Mouse (Mus musculus): ENCODE measurements around the gene Armc7. TPM values are rescaled to one million over a fixed set of nuclear protein-coding genes. Genes with fewer than 3 reads are reported as not detected.
A peak's percentile ranks its signal among the peaks of the same experiment; 100 is the strongest.
"Not testable (repeated sequence)": the region's sequence is repeated elsewhere in the genome, so short reads cannot be mapped to it uniquely, and the experiment has no call there.

The Armc7 gene
- total RNA-seq, 2 experiments from 2014 or later = 1.4 TPM

DNA sequence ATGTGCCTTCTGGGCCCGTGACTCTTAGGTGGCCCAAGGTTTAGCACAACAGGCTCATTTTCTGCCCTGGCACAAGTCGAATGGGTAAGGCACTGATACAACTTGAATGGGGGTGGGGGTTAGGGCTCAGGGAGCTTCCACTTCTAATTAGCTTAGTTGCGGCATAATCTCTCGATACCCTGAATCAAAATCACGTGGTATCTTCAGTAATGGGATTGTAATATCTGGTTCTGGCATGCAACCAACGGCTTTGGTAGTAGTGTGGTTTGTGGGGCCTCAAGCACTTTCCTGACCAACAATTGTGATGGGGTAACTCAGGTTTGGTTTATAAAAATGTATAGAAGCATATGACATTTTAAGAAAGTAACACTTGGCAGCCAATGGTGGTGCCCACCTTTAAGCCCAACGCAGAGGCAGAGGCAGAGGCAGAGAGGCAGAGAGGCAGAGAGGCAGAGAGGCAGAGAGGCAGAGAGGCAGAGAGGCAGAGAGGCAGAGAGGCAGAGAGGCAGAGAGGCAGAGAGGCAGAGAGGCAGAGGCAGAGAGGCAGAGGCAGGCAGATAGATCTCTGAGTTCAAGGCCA is 23.1 kb upstream of the Armc7 start:
- intact Hi-C loops (cut with DNase I; ENCODE audit: low total_unique reads) = no loop called here

GRCm38 (mm10) chr11:115453306-115453705 is 22.2 kb upstream of the Armc7 start:
- DNase-seq = no peak
- intact Hi-C loops (cut with DNase I; ENCODE audit: low total_unique reads) = no loop called here

More for the DNA sequence above, 23.1 kb upstream of the Armc7 start:
- DNase-seq = no peak

DNA sequence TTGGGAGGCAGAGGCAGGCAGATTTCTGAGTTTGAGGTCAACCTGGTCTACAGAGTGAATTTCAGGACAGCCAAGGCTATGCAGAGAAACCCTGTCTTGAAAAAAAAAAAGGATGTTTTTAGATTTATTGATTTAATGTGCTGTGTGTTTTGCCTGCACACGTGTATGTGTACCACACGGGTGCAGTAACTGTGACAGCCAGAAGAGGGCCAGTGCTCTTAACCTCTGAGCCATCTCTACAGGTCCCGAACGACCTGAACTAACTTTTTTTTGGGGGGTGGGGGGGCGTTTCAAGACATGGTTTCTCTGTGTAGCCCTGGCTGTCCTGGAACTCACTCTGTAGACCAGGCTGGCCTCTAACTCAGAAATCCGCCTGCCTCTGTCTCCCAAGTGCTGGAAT is 20.6 kb upstream of the Armc7 start:
- DNase-seq; intact Hi-C loops (cut with DNase I; ENCODE audit: low total_unique reads): not testable (repeated sequence)

GRCm38 (mm10) chr11:115455619-115456018 is 19.8 kb upstream of the Armc7 start:
- no peak for DNase-seq
- intact Hi-C loops (cut with DNase I; ENCODE audit: low total_unique reads) = no loop called here

DNA sequence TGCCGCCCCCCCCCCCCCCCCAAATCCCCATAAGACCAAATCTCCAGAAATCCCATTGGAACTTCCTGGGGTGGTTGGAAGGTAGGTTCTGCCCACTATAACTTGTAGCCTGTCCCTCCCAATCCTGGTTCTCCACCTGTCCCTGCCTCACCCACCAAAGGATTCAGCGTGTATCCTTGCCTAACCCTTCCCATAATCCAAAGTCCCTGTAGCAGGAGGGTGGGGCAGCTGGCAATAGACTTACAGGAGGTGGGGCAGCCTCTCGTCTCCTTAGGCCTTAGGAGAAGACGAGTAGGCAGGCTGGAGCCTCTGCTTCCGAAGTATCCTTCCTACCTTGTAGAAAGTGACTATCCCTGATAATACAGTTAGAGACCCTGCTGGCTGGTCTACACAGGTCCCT is 19.3 kb upstream of the Armc7 start:
- no peak for DNase-seq

DNA sequence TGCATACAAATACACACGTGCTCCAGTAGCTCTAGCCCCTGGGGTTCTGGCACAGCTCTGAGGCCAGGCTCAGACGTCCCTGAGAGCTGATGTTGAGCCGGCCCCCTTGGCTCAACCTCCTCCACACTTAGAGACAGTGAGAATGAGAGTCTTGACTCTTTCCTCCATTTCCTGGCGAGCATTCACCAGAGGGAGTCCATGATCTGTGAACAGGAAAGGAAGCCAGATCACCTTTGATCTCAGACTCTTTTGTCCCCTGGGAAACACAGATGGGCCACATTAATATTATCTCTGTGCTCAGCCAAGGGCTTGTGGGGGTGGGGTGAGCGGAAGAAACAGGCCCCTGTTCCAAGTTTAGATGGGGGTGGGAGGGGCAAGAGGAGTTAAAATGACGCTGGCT is 18.1 kb upstream of the Armc7 start:
- intact Hi-C loops (cut with DNase I; ENCODE audit: low total_unique reads) = no loop called here
- DNase-seq = no peak

More for the DNA sequence above, 19.3 kb upstream of the Armc7 start:
- intact Hi-C loops (cut with DNase I; ENCODE audit: low total_unique reads) = no loop called here

DNA sequence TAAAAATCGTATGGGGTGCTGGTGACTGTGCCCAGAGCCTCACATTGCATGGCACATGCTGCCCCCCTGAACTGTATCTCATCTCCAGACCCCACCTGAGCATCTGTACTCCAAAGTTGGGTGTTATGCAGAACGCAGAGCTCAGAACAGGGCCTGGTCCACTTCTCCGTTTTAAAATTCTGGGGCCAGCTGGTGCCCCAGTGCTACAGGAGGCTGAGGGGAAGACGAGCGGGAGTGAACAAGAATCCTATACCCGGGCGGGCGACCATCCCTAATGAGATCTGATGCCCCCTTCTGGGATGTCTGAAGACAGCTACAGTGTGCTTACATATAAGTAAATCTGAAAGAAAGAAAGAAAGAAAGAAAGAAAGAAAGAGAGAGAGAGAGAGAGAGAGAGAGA is 14.5 kb upstream of the Armc7 start:
- DNase-seq = no peak
- intact Hi-C loops (cut with DNase I; ENCODE audit: low total_unique reads) = no loop called here

DNA sequence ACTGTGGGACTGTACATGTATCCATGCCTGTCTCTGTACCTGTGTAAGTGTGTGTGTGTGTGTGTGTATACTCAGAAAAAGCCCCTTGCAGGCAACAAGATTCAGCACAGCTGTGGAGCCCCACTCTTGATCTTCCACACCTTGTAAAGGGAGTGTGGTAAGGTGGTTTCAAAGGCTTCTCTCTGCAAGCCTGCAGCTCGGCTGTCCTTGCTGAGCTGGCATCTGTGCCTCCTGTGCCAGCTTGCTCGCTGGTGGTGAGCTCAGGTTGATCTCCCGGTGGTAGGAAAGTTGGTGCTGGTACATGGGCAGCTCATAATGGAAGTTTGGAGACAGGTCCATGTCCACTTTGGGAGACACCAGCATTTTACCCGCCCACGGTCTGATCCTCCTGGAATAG is 13.6 kb upstream of the Armc7 start:
- intact Hi-C loops (cut with DNase I; ENCODE audit: low total_unique reads) = no loop called here
- no peak for DNase-seq

- DNase-seq = no peak
- intact Hi-C loops (cut with DNase I; ENCODE audit: low total_unique reads) = no loop called here
Observed at GRCm38 (mm10) chr11:115462243-115462891, 13.1 kb upstream of the Armc7 start, which contains the start of gene Slc16a5. TSS of gene Slc16a5 (plus strand) at chr11:115462474.

GRCm38 (mm10) chr11:115463397-115463796 is 12.1 kb upstream of the Armc7 start:
- intact Hi-C loops (cut with DNase I; ENCODE audit: low total_unique reads) = no loop called here
- DNase-seq = no peak

DNA sequence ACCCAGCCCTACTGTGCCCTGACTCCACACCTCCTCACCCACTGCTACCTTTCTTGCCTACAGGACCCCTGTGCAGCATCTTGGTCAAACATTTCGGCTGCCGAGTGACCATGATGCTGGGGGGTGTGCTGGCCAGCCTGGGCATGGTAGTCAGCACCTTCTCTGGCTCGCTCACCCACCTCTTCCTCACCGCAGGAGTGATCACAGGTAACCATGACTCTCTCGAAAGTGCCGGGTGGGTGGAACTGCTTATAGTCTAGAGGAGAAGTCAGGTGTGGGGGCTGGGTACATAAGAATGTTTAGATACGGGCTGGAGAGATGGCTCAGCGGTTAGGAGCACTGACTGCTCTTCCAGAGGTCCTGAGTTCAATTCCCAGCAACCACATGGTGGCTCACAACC is 10.6 kb upstream of the Armc7 start:
- intact Hi-C loops (cut with DNase I; ENCODE audit: low total_unique reads) = no loop called here
- no peak for DNase-seq

DNA sequence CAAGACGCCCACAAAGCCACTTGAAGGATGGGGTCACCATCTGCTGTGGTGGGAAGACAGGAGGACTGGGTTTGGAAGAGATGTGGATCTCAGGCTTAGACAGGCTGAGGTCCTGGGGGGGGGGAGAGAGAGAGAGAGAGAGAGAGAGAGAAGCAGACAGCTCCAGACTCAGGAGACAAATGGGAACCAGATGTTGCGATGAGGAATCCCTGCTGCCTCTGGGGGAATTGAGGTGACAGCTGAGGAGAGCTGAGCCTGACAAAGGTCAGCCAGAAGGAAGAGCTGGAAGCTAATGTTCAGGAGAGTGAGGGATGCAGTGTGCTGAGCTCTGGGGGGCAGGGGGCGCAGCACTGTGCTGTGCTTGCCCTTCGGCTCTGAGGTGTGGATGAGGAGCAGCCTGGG is 8.2 kb upstream of the Armc7 start:
- DNase-seq = no peak
- intact Hi-C loops (cut with DNase I; ENCODE audit: low total_unique reads) = no loop called here

GRCm38 (mm10) chr11:115472183-115472582 is 3.3 kb upstream of the Armc7 start:
- no peak for DNase-seq
- intact Hi-C loops (cut with DNase I; ENCODE audit: low total_unique reads) = loop anchor here (2.0 kb wide), 2 partner anchors 53 to 113 kb away; partner anchors contain the start of gene Atp5h

DNA sequence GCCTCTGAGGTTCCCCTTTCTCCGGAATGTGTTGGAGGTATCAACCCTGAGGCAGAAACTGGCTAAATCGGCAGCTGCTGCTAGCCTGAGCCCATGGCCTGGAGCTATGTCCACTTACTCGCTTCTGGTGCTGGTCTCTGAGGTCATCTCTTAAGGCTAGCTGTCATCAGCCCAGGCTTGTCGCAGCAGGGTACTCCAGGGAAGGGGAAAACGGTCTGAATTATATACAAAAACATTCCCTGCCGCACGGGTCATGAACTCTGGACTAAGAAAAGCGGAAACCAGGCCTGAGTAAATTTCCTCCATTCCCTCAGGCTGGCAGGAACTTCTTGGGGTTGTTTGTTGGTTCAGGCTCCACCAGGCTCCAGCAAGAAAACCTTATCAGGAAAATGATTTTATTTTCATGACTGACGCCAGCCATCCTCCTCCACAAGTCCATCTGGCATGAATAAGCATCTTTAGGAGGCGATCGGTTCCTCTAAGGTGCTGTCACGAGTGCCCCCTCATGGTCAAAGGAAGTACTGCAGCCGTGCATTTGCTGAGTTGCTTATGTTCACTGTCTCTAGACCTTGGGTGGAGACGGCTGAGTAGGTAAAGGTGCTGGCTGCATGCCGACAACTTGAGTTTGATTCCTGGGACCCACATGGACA is 1.7 kb upstream of the Armc7 start:
- intact Hi-C loops (cut with DNase I; ENCODE audit: low total_unique reads) = loop anchor here (2.0 kb wide), 2 partner anchors 55 to 115 kb away; partner anchors contain the start of gene Atp5h
- peak; percentile 86 for DNase-seq

- intact Hi-C loops (cut with DNase I; ENCODE audit: low total_unique reads) = no loop called here
- DNase-seq = no peak
Observed at GRCm38 (mm10) chr11:115475758-115476237, 331 bp downstream of the Armc7 start.

- DNase-seq; intact Hi-C loops (cut with DNase I; ENCODE audit: low total_unique reads): not testable (repeated sequence)
Observed at GRCm38 (mm10) chr11:115476630-115477029, 1.2 kb downstream of the Armc7 start.

DNA sequence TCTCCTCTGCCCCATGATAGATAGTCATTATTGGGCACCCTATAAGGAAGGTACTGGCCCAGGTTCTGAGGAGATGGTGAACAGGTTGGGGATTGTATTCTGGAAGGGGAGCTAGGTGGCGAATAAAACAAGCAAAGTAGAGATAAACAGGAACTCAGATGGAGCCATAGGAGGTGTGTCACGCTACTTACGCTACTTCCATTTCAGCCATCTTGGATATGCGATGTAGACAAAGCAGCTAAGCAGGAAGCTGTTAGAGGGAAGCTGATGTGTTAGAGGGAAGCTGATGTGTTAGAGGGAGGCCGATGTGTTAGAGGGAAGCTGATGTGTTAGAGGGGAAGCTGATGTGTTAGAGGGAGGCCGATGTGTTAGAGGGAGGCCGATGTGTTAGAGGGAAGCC is 1.9 kb downstream of the Armc7 start:
- intact Hi-C loops (cut with DNase I; ENCODE audit: low total_unique reads); DNase-seq: not testable (repeated sequence)

DNA sequence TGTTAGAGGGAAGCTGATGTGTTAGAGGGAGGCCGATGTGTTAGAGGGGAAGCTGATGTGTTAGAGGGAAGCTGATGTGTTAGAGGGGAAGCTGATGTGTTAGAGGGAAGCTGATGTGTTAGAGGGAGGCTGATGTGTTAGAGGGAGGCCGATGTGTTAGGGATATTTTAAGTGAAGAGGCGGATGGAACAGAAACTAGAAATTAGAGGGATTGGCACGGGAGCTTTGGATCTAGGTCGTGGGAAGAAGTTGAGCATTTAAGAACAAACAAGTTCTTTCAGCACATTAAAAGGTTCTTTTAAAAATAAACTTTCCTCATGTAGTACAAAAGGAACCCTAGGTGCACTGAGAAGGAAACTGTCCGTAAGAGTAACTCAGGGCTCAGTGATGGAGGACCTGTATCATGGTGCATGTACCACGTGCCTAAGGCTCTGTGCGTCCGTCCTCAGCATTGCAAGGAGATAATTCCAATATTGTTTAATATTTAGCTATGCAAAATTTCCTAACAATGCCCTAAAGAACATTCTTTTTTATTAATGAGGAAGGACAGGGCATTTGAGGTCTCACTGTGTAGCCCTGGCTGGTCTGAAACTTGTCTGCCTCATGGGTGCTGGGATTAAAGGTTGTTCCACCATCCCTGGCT is 3.0 kb downstream of the Armc7 start:
- DNase-seq = no peak
- intact Hi-C loops (cut with DNase I; ENCODE audit: low total_unique reads) = no loop called here

DNA sequence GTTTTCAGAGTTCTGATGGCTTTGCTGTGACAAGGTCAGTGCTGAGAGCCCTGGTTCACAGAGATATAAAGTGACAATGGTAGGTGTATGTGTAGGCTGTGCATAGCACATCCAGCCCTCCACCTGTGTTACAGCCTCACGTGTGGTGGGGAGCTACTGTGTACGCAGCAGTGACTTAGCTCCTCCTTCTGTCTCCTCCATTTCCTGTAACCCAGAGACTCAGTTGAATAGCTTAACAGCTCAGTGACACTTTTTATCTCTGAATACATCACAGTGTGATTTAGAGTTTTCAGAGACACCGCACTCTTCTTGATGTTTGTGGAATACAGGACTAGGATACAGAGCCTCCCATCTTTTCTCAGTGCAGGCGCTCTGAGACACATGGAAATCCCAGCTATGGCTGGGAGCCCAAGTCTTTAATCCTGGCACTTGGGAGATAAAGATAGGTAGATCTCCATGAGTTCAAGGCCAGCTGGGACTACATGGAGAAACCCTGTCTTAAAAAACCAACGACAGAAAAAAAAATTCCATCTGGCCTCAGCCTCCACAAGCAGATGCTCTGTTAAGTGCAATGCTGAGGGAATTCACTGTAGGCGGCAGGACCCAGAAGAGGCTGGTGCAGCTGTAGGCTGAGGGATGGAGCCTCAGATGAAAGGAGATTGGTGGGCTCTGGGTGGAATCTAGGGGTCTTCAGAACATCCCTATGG is 6.2 kb downstream of the Armc7 start:
- intact Hi-C loops (cut with DNase I; ENCODE audit: low total_unique reads) = no loop called here
- no peak for DNase-seq

GRCm38 (mm10) chr11:115483278-115483677 is 7.8 kb downstream of the Armc7 start:
- DNase-seq = peak; percentile 44
- intact Hi-C loops (cut with DNase I; ENCODE audit: low total_unique reads) = no loop called here
